Mouse (Mus musculus): ENCODE measurements around the gene Mip.
"Not testable (repeated sequence)": the region's sequence is repeated elsewhere in the genome, so short reads cannot be mapped to it uniquely, and the experiment has no call there.

The Mip gene

GRCm38 (mm10) chr10:128250565-128250964 is 24.9 kb downstream of the Mip start:
- DNase-seq, result no peak

GRCm38 (mm10) chr10:128253677-128254255 is 28.1 kb downstream of the Mip start, which contains the start of gene Apon:
Apon (plus strand) TSS chr10:128254096.
- no peak for DNase-seq

GRCm38 (mm10) chr10:128255925-128256324 is 30.3 kb downstream of the Mip start:
- no peak for DNase-seq

- no peak for DNase-seq
Measured at GRCm38 (mm10) chr10:128256328-128256727, 30.7 kb downstream of the Mip start.

GRCm38 (mm10) chr10:128258953-128259352 is 33.3 kb downstream of the Mip start:
- DNase-seq, result no peak

- no peak for DNase-seq
Measured at GRCm38 (mm10) chr10:128259946-128260345, 34.3 kb downstream of the Mip start.

GRCm38 (mm10) chr10:128260376-128260775 is 34.7 kb downstream of the Mip start:
- not testable (repeated sequence) for DNase-seq

GRCm38 (mm10) chr10:128262300-128262699 is 36.7 kb downstream of the Mip start:
- no peak for DNase-seq

- DNase-seq, result no peak
Measured at GRCm38 (mm10) chr10:128263393-128264310, 38.0 kb downstream of the Mip start.

GRCm38 (mm10) chr10:128268371-128268770 is 42.7 kb downstream of the Mip start, which contains the start of gene Apof:
Apof (plus strand) TSS chr10:128268671.
- DNase-seq, result no peak

GRCm38 (mm10) chr10:128269206-128269910 is 43.7 kb downstream of the Mip start:
- no peak for DNase-seq

- DNase-seq, result peak; percentile 99
Measured at GRCm38 (mm10) chr10:128270287-128270841, 44.7 kb downstream of the Mip start, which contains the start of gene Stat2. Stat2 (plus strand) TSS chr10:128270559.

GRCm38 (mm10) chr10:128270866-128271265 is 45.2 kb downstream of the Mip start:
- peak in 1 of 2 experiments; percentile 15 for DNase-seq

- peak in 1 of 2 experiments; percentile 33 for DNase-seq
Measured at GRCm38 (mm10) chr10:128271883-128272282, 46.2 kb downstream of the Mip start.

GRCm38 (mm10) chr10:128272819-128273439 is 47.3 kb downstream of the Mip start:
- DNase-seq, result not testable (repeated sequence)

- DNase-seq, result not testable (repeated sequence)
Measured at GRCm38 (mm10) chr10:128275374-128275773, 49.7 kb downstream of the Mip start.

- no peak for DNase-seq
Measured at GRCm38 (mm10) chr10:128278158-128278557, 52.5 kb downstream of the Mip start.

GRCm38 (mm10) chr10:128280943-128281342 is 55.3 kb downstream of the Mip start:
- peak; percentile 34 to 60 for DNase-seq

All from kidney, adult 8-10 months (tissue).